Mouse (Mus musculus) liver, embryonic 14.5 days (tissue): ENCODE data around the gene Atf4.

ENCODE experiments used
- CTCF ChIP-seq: IDR thresholded peaks from 2 replicates; pipeline ENCODE4 v1.5.1; 2016; ENCODE audit warnings: antibody characterized with exemption, low read depth, control low read depth
- EP300 ChIP-seq: IDR thresholded peaks from 2 replicates; pipeline ENCODE4 v1.6.1; 2016; ENCODE audit warnings: antibody characterized with exemption, low read depth

GRCm38 (mm10) chr15:80248596-80248995 is 6.4 kb upstream of the Atf4 start:
- TF ChIP-seq EP300: no peak
- no peak for TF ChIP-seq CTCF
